Mouse (Mus musculus): ENCODE measurements at regions not wholly inside any gene's neighbourhood (a gene's known extent, or its start where the extent isn't known, plus 50 kb on each side); places are given as distances from the start of the nearest gene placed in this dataset.

DNA sequence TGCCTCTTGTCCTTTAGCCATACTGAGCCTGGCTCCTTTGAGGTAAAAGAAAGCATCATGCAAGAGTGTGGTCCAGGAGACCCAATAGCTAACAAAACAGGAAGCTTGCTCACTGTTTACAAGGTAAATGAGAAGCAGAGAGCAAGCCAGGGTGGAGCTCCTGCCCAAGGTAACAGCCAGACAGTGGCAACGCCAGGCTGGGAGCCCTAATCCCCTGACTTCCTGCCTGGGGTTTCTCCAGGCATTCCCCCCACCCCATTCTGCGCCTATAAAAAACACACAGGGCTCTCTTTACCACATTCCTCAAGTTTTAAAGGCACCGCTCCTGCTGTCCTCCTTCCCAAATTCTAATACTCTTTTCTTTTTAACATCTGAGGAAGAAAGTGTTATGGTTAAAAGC is 178.8 kb downstream of the Msrb3 start:
- TF ChIP-seq POLR2A (IDR thresholded peaks at IDR 0.05; ENCODE audit: control insufficient read depth, low read depth, low read length) (no peak), CTCF (IDR thresholded peaks at IDR 0.05; ENCODE audit: control insufficient read depth, insufficient read depth, insufficient replicate concordance, low read depth, low read length) (no peak)

All from testis, adult 2 months (tissue).